Mouse (Mus musculus) cerebellum, postnatal 10 days (tissue): ENCODE results near the gene Vasn.

Experiments
- DNase-seq, 2 experiments: peaks; one replicate each; pipeline ENCODE4 v3.0.0; 2021; ENCODE audit warnings: mixed read lengths in 2 of 2

The Vasn gene

DNA sequence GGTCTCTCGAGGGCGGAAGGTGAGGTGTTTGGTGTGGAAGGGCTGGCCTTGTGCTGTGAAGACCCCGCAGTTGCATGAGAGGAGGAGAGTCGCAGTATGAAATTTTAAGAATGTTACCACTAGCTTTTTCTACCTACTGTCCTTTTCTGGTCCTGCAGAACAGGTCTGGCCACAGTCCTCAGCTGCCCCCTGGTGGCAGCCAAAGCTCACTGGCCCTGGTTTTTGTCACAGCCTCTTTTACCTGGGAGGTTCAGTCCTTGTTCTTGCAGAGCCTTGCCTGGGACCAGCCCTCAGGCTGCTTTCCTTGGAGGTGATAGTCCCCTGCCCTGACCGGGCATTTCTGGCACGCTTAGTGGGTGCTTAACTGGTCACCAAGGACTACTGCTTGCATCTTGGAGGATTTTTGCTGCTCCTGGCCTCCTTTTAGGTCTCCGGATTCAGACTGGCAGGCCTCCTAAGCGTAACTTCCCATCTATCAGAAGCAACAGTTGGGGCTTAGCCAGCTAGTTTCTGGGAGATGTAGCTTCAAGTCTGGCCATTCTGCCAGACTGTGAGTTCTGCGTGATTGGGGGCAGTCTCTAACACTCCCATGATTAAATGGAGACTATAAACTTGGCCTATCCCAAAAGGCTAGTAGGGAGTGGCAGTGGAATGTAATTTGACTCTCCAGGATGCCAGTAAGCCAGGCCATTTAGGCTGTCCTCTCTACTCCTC lies 31.8 kb upstream of the Vasn start:
- DNase-seq: peak; percentile 92 to 93

GRCm38 (mm10) chr16:4608532-4609059 lies 31.1 kb upstream of the Vasn start:
- no peak for DNase-seq

GRCm38 (mm10) chr16:4611193-4611592 lies 28.5 kb upstream of the Vasn start:
- DNase-seq: no peak

GRCm38 (mm10) chr16:4611676-4612075 lies 28.1 kb upstream of the Vasn start:
- no peak for DNase-seq

GRCm38 (mm10) chr16:4613736-4614135 lies 26.0 kb upstream of the Vasn start:
- DNase-seq: no peak

- no peak for DNase-seq
Measured at GRCm38 (mm10) chr16:4614639-4615038, 25.1 kb upstream of the Vasn start.

DNA sequence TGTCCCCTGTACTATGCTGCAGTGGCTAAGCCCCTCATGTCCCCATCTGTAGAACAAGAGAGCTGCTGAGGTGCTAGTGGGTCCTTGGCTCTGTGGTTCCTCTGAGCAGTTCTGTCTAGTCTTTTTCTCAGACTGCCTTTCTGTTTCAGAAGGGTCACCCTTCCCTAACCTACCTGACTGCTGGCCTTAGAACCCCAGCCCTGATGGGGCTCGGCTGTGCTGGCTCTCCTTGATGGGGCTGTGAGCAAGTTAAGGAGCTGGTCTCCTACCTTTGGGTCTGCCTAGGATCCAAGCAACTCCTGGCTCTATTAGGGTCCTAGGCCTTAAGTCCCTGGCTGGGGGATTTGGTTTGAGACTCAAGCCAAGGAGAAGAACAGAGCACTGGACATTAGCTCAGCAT lies 24.4 kb upstream of the Vasn start:
- DNase-seq: no peak

GRCm38 (mm10) chr16:4616829-4617228 lies 22.9 kb upstream of the Vasn start:
- no peak for DNase-seq

GRCm38 (mm10) chr16:4624074-4624473 lies 15.7 kb upstream of the Vasn start:
- DNase-seq: no peak

DNA sequence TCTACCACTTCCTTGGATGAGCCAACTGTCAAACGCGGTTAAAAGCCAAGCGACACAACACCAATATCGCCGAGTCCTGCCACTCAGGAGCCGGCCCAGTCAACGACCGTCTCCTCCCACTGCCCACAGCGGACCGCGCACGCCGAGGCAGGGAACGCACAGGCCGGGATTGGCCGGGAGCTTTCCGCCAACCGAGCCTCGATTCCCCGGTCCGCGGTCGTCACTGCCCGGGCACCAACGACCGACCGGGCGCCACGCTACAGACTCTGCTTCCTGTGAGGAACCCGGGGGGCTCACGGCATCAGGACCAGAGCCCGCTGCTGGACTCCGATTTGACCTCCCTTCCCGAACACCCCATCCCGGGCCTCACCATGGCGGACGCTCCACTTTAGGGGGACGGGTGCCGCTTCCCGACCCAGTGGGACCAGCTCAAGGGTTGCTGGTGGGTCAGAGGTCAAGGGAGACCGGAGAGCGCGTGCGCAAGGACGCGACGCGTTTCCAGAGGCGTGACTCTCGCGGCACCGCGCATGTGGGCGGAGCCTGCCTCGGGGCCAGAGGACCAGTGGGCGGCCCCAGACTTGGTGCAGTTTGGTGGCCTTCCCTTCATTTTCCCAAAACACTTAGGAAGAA lies 15.1 kb upstream of the Vasn start, which contains the start of gene Pam16:
Gene Pam16 (minus strand): TSS at position 508 of the 630 bp plus-strand sequence.
- peak; percentile 96 for DNase-seq

GRCm38 (mm10) chr16:4627105-4627504 lies 12.6 kb upstream of the Vasn start:
- DNase-seq: no peak

- no peak for DNase-seq
Measured at GRCm38 (mm10) chr16:4628898-4629419, 10.8 kb upstream of the Vasn start.

DNA sequence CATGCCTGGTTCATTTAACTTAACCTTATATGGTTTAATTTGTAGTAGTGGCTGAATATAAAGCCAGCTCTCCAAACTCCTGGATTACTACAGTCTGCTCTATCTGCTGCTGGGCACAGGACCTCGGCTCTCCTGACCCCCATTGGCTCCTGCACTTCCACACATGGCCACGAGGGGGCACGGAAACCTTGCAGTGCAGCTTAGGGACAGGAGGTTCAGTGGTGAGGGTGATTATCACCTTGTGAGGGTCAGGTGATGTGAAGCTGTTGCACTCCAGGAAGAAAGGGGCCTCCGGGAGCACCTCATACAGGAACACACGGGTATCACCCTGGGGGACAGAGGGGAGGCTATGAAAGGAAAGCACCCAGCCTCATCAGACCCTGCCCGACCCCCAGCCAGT lies 9.8 kb upstream of the Vasn start:
- DNase-seq: peak; percentile 93 to 96

DNA sequence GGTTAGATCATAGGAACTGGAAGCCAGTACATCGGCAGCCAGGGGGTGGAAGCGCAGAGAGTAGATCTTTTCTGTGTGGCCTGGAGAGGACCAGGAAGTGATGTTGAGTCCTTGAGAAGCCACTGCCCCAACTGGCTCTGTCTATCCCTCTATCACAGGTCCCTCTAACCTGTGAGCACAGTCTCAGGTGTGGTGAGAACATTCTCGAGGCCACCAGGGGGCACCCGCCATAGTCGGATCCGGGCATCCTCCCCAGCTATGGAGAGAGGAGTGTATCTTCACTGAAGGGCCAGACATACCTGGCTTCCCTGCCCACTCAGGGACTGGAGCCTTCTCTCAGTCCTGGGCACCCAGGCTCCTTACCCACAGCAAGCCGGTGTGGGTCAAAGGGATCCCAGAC lies 7.7 kb upstream of the Vasn start:
- DNase-seq: peak; percentile 65 to 66

- DNase-seq: no peak
Measured at GRCm38 (mm10) chr16:4633661-4634060, 6.1 kb upstream of the Vasn start.

DNA sequence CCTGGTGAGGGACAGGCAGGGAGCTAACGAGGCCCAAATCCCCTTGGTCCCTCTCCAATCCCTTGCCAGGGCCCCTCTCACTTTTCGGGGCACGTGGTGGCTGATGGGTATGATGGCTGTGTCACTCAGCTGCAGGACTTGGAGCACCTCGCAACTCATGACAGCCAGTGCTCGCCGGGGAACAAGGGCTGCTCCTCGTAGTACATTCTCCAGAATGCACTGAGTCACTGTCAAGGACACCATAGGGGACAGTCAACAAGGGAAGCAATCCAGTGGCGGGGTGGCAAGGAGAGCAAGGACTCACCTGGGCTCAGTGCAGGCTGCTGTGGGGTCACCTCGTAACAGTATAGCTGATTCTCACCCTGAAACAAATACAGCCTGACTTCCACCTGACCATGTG lies 5.1 kb upstream of the Vasn start:
- DNase-seq: no peak

DNA sequence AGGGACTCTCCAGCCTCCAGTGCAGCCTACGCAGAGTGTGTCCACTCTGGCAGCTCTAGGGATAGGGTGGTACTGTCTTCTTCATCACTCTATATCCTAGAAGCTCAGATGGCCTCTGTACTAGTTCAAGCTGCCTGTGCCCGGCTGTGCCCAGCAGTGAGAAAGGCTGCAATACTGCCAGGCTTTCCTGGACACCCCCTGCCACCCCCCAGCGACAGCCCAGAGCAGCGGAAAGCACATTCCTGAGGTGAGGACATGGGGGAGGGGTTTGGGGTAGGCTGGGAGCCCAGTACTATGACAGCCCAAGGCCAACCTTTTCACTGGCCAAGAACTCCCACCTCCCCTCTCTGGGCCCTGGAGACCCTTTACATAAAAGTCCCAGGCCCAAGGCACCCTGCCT lies 4.0 kb upstream of the Vasn start:
- DNase-seq: no peak

DNA sequence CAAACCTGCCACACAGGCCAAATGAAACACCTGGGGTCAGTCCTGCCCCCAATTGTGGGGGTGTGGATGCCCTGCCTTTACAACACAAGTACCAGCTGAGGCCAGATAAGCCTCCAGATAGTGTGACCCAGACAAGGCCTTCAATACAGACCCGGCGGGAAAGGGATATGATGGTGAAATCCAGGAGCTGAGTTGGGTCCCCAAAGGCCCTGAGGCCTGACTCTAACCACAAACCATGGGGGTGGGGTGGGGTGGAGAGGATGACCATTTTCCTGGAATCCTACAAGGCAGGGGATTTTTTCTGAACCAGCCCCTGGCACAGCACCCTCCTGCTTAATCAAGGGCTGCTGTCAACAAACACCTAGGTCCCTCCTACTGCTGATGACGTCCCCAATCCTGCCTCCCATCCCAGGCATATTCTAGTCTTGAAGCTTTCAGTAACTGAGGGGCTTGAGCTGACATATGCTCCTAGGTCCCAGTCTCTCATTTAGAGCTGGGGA lies 800 bp upstream of the Vasn start:
- DNase-seq: no peak

DNA sequence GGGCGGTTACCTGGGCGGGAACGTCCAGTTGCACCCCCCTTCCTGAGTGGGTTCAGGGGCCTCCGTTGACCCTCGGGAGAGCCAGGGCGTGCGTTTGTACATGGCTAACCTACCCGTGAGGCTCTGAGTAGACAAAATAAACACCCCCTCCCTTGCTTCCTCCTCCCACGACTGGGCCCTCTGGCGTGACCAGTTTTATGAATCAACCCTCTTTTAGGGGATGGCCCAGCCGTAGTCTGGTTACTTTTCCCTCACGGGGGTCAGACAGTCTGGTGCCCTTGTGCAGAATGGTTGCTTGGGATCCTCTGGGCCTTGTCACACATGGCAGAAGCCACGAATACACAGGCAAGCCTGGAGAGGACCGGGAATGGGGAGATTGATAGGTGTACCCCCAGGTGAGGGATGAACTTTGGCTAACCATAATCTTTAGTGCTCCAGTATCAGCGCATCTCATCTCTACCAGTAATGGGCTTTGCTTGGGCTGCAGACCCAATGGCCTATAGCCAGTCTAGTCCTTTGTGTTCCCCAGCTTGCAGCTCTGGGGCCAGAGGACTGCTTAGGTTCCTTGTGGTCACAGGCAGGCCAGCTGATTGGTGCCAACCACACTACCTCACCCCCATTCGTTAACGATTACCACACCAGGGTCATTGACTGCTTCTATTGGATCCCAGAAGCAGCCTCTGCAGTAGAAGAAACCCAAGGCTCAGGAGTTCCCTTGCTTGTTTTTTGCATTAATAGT lies 695 bp downstream of the Vasn start:
- DNase-seq: no peak

- no peak for DNase-seq
Measured at GRCm38 (mm10) chr16:4641119-4641838, 1.5 kb downstream of the Vasn start.

GRCm38 (mm10) chr16:4642190-4642589 lies 2.4 kb downstream of the Vasn start:
- DNase-seq: no peak

GRCm38 (mm10) chr16:4642937-4643336 lies 3.2 kb downstream of the Vasn start:
- no peak for DNase-seq
